Mouse (Mus musculus) left cerebral cortex, adult 11 months (tissue): ENCODE measurements around the gene Glp2r.

Source experiments
- DNase-seq: peaks from one replicate; pipeline ENCODE4 v3.0.0; 2022; ENCODE audit warnings: low spot score

Glp2r gene

GRCm38 (mm10) chr11:67636201-67636600, 134.8 kb downstream of the Glp2r start:
- no peak for DNase-seq

DNA sequence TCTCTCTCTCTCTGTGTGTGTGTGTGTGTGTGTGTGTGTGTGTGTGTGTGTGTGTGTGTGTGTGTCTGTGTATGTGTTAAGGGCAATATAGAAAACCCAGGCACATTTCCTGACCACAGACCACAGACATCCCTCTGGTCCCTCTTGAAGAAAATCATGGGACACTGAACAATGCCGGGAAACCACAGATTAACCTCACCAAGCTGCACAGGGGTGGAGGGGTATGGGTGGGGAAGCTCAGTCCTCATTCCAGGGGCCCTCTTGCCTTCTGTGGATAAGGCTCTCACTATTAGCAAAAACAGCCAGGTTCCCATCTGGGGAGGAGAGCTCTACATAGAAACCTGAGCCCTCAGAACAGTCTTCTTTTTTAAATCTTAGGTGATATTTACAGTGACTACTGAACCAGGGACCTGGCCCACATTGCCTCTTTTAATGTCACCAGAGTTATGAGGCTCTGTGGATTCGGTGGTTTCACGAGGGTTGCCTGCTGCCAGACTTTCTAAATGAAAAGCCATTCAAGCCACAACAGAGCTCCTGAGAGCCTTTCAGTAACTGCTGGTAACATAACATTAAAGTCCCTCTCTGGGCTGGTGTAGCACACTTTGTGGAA, 137.2 kb downstream of the Glp2r start:
- DNase-seq, result no peak

DNA sequence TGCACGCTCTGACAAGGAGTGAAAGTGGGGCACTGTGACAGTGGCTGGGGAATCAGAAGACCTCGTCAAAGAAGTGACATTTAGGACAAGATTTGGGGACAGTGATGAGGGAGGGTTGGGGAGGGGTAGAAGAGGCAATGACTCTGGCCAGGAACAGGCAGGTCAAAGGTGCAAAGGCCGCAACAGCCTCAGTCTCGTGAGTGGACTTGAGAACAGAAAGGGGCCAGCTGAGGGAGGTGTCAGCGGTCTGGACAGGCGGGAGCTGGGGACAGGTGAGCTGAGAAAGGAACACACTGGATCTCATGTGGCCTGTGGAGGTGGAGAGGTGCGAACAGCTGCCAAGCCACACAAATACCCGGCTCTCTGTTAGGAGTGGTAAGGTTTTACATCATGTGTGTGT, 138.0 kb downstream of the Glp2r start:
- DNase-seq, result no peak

GRCm38 (mm10) chr11:67628522-67628921, 142.4 kb downstream of the Glp2r start:
- DNase-seq, result no peak

DNA sequence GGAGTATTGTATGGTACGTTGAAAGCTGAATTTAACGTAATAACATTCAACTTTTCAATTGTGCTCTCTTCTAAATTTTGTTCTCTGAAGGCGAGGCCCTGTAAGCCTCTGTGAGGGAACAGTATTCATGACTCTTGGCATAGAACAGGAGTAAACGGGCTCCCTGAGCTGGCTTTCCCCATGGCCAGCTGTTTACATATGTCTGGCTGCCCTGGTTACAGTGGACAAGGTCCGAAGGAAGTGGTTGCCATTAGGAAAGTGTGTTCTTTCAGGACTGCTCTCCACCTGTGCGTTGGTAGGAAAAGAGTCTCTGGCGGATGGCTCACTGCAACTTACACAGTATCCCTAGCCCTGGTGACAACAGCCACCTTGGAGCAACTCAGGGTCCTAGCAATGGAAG, 143.8 kb downstream of the Glp2r start:
- DNase-seq, result no peak

DNA sequence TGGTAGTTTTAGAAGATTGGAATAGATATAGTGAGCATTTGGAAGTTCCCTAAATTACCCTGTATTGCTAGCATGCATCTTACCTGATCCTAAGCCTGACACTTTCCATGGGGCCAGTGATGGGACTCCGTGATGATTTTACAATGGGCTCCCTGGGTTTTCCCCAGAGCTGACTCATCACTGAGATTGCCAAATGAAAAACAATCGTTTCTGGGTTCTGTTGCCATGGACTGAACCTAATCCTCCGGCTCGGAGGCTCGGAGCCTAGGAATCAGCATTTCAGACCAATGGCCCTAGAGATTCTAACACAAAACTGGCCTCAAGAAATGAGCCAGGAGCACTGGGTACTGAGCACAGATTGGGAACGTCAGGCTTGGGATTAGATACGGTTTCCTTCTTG, 148.6 kb downstream of the Glp2r start:
- DNase-seq, result no peak

DNA sequence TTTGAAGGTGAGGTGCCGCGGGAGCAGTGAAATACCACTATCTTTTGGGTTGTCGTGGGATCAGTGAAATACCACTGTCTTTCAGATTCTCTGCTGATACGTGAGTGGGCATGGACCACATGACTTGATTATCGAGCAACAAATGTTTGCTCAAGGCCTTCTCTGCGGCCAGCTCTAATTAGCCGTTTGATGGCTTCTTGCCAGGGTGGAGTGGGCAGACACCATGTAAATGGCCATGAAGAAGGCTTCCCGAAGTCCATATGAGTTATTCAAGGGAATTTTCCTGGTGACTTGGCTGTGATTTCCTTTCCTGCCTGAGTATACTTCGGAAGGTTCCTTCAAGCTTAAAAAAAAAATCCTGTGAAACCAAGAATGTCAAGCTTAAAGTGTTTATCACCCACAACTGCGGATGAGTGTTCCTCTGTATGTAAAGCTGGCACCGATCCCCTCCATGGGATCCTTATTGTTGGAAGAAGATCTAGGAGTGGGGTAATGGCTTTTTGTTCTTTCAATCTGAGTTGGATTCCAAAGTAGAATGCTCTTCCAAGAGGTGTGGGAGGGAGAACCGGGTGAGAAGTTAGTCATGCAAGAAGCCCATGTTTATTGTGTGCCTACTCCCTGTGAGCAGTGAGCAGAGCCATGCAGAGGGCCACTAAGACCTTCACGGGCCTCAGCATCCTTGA, 154.3 kb downstream of the Glp2r start:
- DNase-seq, result no peak

GRCm38 (mm10) chr11:67612158-67612839, 158.7 kb downstream of the Glp2r start:
- DNase-seq, result no peak
